Mouse (Mus musculus) midbrain, embryonic 14.5 days (tissue): ENCODE results near the gene Vmn1r143. TPM values are rescaled to one million over a fixed set of nuclear protein-coding genes. Genes with fewer than 3 reads are reported as not detected.
"Not testable (repeated sequence)": the region's sequence is repeated elsewhere in the genome, so short reads cannot be mapped to it uniquely, and the experiment has no call there.

Source experiments
- ATAC-seq: fragments of 200-750 bp; cut with Nextera tagmentation; 2 replicates; pipeline ENCODE4 v1.8.0; 2017; ENCODE audit warnings: moderate number of reproducible peaks, moderate library complexity; ENCODE audit not compliant: low FRiP score, low TSS enrichment
- DNase-seq: peaks from one replicate; pipeline ENCODE4 v3.0.0-alpha.2; 2015
- H3K27ac ChIP-seq: fragments of 300-500 bp; sonication (generic); replicated peaks from 2 replicates; pipeline ENCODE4 v1.5.1; 2014; ENCODE audit warnings: mild to moderate bottlenecking, low read depth, low read length, moderate library complexity
- H3K27me3 ChIP-seq: fragments of 300-500 bp; sonication (generic); 2 replicates; pipeline ENCODE4 v1.6.1; 2014; ENCODE audit warnings: low read length, control low read depth, mixed read lengths; ENCODE audit not compliant: control insufficient read depth, insufficient read depth
- H3K36me3 ChIP-seq: fragments of 300-500 bp; sonication (generic); 2 replicates; pipeline ENCODE4 v1.6.1; 2014; ENCODE audit warnings: low read length, control low read depth; ENCODE audit not compliant: control insufficient read depth, insufficient read depth
- H3K4me1 ChIP-seq: fragments of 300-500 bp; sonication (generic); 2 replicates; pipeline ENCODE4 v1.6.1; 2014; ENCODE audit warnings: mild to moderate bottlenecking, antibody characterized with exemption, low read length, control low read depth; ENCODE audit not compliant: control insufficient read depth, insufficient read depth
- H3K4me2 ChIP-seq: fragments of 300-500 bp; sonication (generic); 2 replicates; pipeline ENCODE4 v1.6.1; 2014; ENCODE audit warnings: mild to moderate bottlenecking, low read length, moderate library complexity
- H3K4me3 ChIP-seq: fragments of 300-500 bp; sonication (generic); replicated peaks from 2 replicates; pipeline ENCODE4 v1.5.1; 2014; ENCODE audit warnings: low read depth, low read length
- H3K9ac ChIP-seq: fragments of 300-500 bp; sonication (generic); replicated peaks from 2 replicates; pipeline ENCODE4 v1.6.1; 2014; ENCODE audit warnings: mild to moderate bottlenecking, low read length, moderate library complexity
- H3K9me3 ChIP-seq: fragments of 300-500 bp; sonication (generic); 2 replicates; pipeline ENCODE4 v1.6.1; 2016; ENCODE audit warnings: low read length, control low read depth, mixed read lengths; ENCODE audit not compliant: control insufficient read depth
- WGBS: fragments of 180-500 bp; shearing (Covaris S2); extraction: QIAGEN DNeasy Blood & Tissue Kit; methylation state at CpG from one replicate; pipeline ENCODE4 v1.1.7; 2014; 5-methylcytosine and 5-hydroxymethylcytosine counted together
- polyA plus RNA-seq: library from polyadenylated mRNA; unstranded; fragments of >200 nt; fragmentation: Nextera tagmentation; extraction: Ambion mirVana; gene quantifications from 2 replicates; pipeline ENCODE4 v1.2.1, GENCODE M21; 2014

Vmn1r143 gene
- not detected in 2 replicates for polyA plus RNA-seq

DNA sequence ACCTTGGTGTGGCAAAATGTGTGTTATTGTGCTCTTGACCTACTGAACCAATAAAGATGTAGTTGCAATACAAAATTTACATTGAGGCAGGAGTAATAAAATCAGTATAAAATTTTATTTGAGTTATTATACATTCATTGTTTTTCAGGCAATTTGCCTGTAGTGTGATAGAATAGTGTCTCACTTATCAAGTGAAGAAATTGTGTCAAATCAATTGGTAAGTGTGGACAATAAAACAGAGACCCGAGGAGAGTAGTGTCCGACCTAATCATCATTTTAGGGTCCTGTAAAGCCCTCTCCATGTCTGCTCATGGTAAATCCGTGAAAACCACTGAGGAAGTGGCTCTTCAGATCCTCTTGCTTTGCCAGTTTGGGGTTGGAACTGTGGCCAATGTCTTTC, at the start of gene Vmn1r143:
TSS of gene Vmn1r143 (plus strand) at position 301 of the 400 bp plus-strand sequence.
- whole genome bisulfite sequencing: no CpG with 5 or more reads among the region's 3 CpGs
- H3K4me3 ChIP-seq, H3K36me3 ChIP-seq, H3K9me3 ChIP-seq, ATAC-seq, DNase-seq, H3K27ac ChIP-seq, H3K27me3 ChIP-seq, H3K4me1 ChIP-seq, H3K4me2 ChIP-seq, H3K9ac ChIP-seq: not testable (repeated sequence)

- H3K27ac ChIP-seq, H3K27me3 ChIP-seq, H3K9me3 ChIP-seq, H3K4me3 ChIP-seq, H3K4me2 ChIP-seq, ATAC-seq, H3K4me1 ChIP-seq, H3K36me3 ChIP-seq, DNase-seq, H3K9ac ChIP-seq: not testable (repeated sequence)
- WGBS: no CpG with 5 or more reads among the region's 3 CpGs
Measured at GRCm38 (mm10) chr7:22163935-22164334, 25.2 kb upstream of the Vmn1r143 start, which contains the start of gene Vmn1r142. Gene Vmn1r142 (minus strand): TSS chr7:22164035.

- not testable (repeated sequence) for H3K9ac ChIP-seq, H3K4me3 ChIP-seq, H3K27me3 ChIP-seq, H3K27ac ChIP-seq, H3K4me1 ChIP-seq, H3K36me3 ChIP-seq, H3K9me3 ChIP-seq, DNase-seq, H3K4me2 ChIP-seq, ATAC-seq
- no CpG with 5 or more reads among the region's 2 CpGs for WGBS
Measured at GRCm38 (mm10) chr7:22201164-22201563, 12.0 kb downstream of the Vmn1r143 start, which contains the start of gene Gm8653. Gene Gm8653 (minus strand): TSS chr7:22201264.

GRCm38 (mm10) chr7:22229384-22229783, 40.2 kb downstream of the Vmn1r143 start, which contains the start of gene Gm8453:
Gene Gm8453 (minus strand): TSS chr7:22229484.
- H3K9me3 ChIP-seq, H3K27ac ChIP-seq, H3K4me3 ChIP-seq, H3K27me3 ChIP-seq, H3K4me1 ChIP-seq, H3K4me2 ChIP-seq, DNase-seq, ATAC-seq, H3K9ac ChIP-seq, H3K36me3 ChIP-seq: not testable (repeated sequence)
- 13% methylated on average over 1 of the region's 2 CpGs for whole genome bisulfite sequencing

Other genes starting within 250 kb of the Vmn1r143 start
- gene Vmn1r137, start 194.8 kb upstream of the Vmn1r143 start, polyA plus RNA-seq: not detected in 2 replicates
- gene Vmn1r138, start 160.5 kb upstream of the Vmn1r143 start, polyA plus RNA-seq: not detected in 2 replicates
- gene Gm6176, start 133.1 kb upstream of the Vmn1r143 start, polyA plus RNA-seq: not detected in 2 replicates
- not detected in 2 replicates for gene Vmn1r139, start 120.3 kb upstream of the Vmn1r143 start, polyA plus RNA-seq
- gene Gm16451, start 71.1 kb upstream of the Vmn1r143 start, polyA plus RNA-seq: not detected in 2 replicates
- gene Gm10666, start 54.6 kb upstream of the Vmn1r143 start, polyA plus RNA-seq: not detected in 2 replicates
- gene Vmn1r142, start 25.3 kb upstream of the Vmn1r143 start, polyA plus RNA-seq: not detected in 2 replicates
- gene Gm8653, start 11.9 kb downstream of the Vmn1r143 start, polyA plus RNA-seq: not detected in 2 replicates
- not detected in 2 replicates for gene Gm8453, start 40.1 kb downstream of the Vmn1r143 start, polyA plus RNA-seq
- gene Gm4187, start 140.3 kb downstream of the Vmn1r143 start, polyA plus RNA-seq: not detected in 2 replicates
- gene Gm8660, start 181.7 kb downstream of the Vmn1r143 start, polyA plus RNA-seq: not detected in 2 replicates
- gene Vmn1r148, start 224.2 kb downstream of the Vmn1r143 start, polyA plus RNA-seq: not detected in 2 replicates
- gene Vmn1r149, start 248.9 kb downstream of the Vmn1r143 start, polyA plus RNA-seq: not detected in 2 replicates